Mouse (Mus musculus): Measurements from ENCODE around the gene Atrnl1.

The Atrnl1 gene

GRCm38 (mm10) chr19:57803483-57803820 lies 192.6 kb downstream of the Atrnl1 start:
- in situ Hi-C loops (cut with MboI; ENCODE audit: unreplicated experiment in 2 of 2), result no loop called here

- in situ Hi-C loops (cut with MboI; ENCODE audit: unreplicated experiment in 2 of 2), result no loop called here
These were observed 197.5 kb downstream of the Atrnl1 start for GRCm38 (mm10) chr19:57808363-57808762.

- in situ Hi-C loops (cut with MboI; ENCODE audit: unreplicated experiment in 2 of 2), result no loop called here
These were observed 203.5 kb downstream of the Atrnl1 start for GRCm38 (mm10) chr19:57814291-57814690.

GRCm38 (mm10) chr19:57816221-57816996 lies 205.6 kb downstream of the Atrnl1 start:
- in situ Hi-C loops (cut with MboI; ENCODE audit: unreplicated experiment in 2 of 2), result no loop called here

DNA sequence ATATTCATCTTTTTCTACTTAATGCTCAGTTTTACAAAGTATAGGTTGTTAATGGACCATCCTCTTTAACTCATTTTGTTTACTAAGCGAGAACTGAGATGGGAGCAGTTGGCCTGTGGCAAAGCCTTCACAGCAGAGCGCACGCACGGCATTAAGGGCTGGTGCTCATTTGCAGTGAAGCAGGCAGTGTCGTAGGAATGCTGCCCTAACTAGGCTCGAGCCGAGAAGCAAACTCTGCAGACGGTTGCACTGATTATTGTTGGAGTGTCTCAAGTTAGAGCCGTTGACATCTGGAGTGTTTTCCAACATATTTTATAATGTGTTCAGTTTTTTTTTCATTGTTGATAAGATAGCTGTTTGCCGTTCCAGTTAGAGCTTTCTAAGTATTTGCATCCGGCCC lies 206.9 kb downstream of the Atrnl1 start:
- in situ Hi-C loops (cut with MboI; ENCODE audit: unreplicated experiment in 2 of 2), result no loop called here

DNA sequence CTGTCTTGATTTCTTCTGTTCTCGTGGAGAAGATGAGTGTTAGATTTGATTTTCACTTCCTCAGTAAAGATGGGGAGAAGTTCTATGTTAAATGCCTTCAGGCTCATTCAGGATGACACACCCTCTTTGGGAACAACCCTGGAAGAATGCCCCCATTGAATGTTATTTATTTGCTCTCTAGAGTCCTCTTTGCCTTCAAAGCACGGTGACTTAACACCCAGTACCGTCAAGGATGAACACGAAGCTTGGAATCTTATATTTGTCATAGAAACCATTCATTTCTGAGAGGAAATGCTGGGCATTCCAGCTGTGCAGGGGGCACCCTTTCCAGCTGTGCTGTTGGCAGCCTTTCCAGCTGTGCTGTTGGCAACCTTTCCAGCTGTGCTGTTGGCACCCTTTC lies 212.6 kb downstream of the Atrnl1 start:
- in situ Hi-C loops (cut with MboI; ENCODE audit: unreplicated experiment in 2 of 2), result no loop called here

- in situ Hi-C loops (cut with MboI; ENCODE audit: unreplicated experiment in 2 of 2), result no loop called here
These were observed 214.7 kb downstream of the Atrnl1 start for GRCm38 (mm10) chr19:57825271-57826207.

DNA sequence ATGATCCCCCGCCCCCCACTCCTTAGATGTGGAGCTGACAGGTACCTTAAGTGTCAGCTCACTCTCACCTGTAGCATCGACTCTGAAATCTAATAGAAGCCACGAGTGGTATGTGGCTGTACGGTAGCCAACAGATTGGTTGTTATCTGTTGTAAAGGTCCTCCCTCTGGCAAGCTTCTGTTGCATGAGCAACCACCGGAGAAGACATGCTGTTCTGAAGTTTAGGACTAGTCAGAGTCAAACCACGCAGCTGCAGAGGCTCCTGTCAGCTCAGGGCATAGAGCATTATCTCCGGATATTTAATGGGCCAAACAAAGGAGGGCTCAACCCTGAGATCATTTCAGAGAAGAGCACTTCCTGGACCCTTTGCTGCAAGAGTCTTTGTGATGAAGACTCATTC lies 222.2 kb downstream of the Atrnl1 start:
- in situ Hi-C loops (cut with MboI; ENCODE audit: unreplicated experiment in 2 of 2), result no loop called here

GRCm38 (mm10) chr19:57837882-57838281 lies 227.0 kb downstream of the Atrnl1 start:
- in situ Hi-C loops (cut with MboI; ENCODE audit: unreplicated experiment in 2 of 2), result no loop called here

DNA sequence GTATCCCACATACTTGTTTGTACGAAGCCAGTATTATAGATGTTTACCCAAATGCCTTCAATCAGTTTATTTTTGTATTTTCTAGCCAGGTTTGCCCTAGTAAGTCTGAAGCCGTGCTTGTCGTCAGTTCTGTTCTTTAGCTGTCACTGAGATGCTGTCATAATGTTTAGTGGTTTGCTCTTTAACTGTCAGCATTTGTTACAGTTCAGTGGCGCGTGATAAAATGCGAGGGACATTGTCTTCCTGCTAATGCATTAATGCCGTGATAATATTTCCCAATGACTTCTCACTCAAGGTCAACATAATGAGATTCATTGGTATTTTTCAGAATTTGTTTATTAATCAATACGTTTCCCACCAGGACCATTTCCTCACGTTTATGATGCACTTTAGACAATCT lies 227.7 kb downstream of the Atrnl1 start:
- in situ Hi-C loops (cut with MboI; ENCODE audit: unreplicated experiment in 2 of 2), result no loop called here

GRCm38 (mm10) chr19:57849915-57850314 lies 239.1 kb downstream of the Atrnl1 start:
- in situ Hi-C loops (cut with MboI; ENCODE audit: unreplicated experiment in 2 of 2), result no loop called here

DNA sequence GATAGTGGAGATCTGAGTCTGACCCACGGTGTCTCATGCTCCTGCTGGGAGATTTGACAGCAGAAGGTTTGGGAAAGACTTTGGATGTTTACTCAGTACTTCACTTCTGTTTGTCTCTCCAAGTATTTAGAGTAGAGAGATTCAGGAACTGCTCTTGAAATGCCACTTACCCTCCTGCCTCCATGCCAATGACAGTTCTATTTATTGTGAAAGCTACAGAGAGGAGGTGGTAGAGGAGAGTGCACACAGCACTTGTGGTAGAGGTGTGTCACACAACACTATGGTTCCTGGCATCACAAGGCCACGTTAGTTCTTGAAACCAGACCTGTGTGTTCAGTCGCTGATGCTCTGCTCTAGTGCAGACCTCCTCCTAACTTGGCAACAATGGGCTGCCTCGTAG lies 257.5 kb downstream of the Atrnl1 start:
- in situ Hi-C loops (cut with MboI; ENCODE audit: unreplicated experiment in 2 of 2), result no loop called here

- in situ Hi-C loops (cut with MboI; ENCODE audit: unreplicated experiment in 2 of 2), result loop anchor here (5.0 to 10.0 kb wide), 3 partner anchors 604 to 686 kb away; no protein-coding TSS in a partner anchor
These were observed 260.0 kb downstream of the Atrnl1 start for GRCm38 (mm10) chr19:57870871-57871270.

DNA sequence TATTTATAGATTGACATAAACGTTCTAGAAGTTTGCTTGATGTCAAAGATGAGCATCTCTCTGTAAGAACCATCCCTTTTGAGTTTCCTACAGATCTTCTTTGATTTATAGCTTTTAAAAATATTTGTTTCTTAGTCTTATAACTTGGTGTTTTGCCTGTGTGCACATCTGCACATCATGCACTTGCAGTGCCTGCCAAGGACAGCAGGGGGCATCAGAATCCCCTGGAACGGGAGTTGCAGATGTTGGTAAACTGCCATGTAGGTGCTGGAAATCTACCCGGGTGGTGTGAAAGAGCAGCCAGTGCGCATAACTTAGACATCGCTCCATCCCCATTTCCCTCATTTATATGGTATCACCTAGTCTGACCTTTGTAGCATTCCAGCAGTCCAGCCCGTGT lies 265.2 kb downstream of the Atrnl1 start:
- in situ Hi-C loops (cut with MboI; ENCODE audit: unreplicated experiment in 2 of 2), result loop anchor here (10.0 kb wide), 2 partner anchors 599 to 679 kb away; no protein-coding TSS in a partner anchor

DNA sequence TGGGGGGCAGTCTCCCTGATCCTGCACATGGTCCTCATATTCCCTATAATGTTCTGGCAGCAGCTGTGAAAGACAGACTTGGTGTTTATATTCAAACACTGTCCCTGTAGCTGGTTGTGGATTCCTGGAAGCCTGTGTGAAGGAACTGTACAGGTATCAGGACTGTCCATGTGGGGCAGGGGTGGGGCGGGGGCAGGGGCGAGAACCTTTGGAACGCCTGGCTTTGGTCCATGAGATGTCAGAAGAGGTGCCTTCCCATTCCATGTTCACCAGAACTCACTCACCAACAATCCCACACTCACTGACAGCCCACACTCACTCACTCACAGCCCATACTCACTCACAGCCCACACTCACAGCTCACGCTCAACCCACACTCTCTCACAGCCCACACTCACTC lies 266.5 kb downstream of the Atrnl1 start:
- in situ Hi-C loops (cut with MboI; ENCODE audit: unreplicated experiment in 2 of 2), result loop anchor here (10.0 kb wide), 2 partner anchors 597 to 677 kb away; no protein-coding TSS in a partner anchor

GRCm38 (mm10) chr19:57878583-57878982 lies 267.7 kb downstream of the Atrnl1 start:
- in situ Hi-C loops (cut with MboI; ENCODE audit: unreplicated experiment in 2 of 2), result loop anchor here (10.0 kb wide), 2 partner anchors 596 to 676 kb away; no protein-coding TSS in a partner anchor

GRCm38 (mm10) chr19:57879841-57880240 lies 269.0 kb downstream of the Atrnl1 start:
- in situ Hi-C loops (cut with MboI; ENCODE audit: unreplicated experiment in 2 of 2), result loop anchor here (5.0 to 10.0 kb wide), 3 partner anchors 592 to 675 kb away; no protein-coding TSS in a partner anchor

DNA sequence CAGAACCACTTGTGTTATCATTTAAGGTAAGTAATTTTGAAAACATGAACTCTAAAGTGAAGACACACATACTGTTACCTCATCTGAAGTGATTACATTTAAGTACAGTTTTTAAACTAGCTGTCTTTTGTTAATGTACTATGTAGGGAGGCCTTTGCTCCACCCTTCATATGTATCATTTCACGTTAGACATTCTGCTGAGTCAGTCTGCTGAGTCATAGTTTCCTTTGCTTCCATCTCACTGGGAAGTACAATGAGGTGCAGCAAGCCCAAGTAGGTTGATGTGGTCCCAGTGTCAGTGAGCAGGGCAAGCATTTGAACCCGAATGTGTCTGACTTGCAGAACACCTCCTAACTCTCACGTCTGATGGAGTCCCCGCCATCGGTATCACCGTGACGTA lies 271.1 kb downstream of the Atrnl1 start:
- in situ Hi-C loops (cut with MboI; ENCODE audit: unreplicated experiment in 2 of 2), result loop anchor here in 1 of 2 experiments (5.0 kb wide), 1 partner anchor 590 kb away; no protein-coding TSS in a partner anchor

GRCm38 (mm10) chr19:57888871-57889270 lies 278.0 kb downstream of the Atrnl1 start:
- in situ Hi-C loops (cut with MboI; ENCODE audit: unreplicated experiment in 2 of 2), result no loop called here

- in situ Hi-C loops (cut with MboI; ENCODE audit: unreplicated experiment in 2 of 2), result no loop called here
These were observed 278.9 kb downstream of the Atrnl1 start for GRCm38 (mm10) chr19:57889741-57890140.

- in situ Hi-C loops (cut with MboI; ENCODE audit: unreplicated experiment in 2 of 2), result no loop called here
These were observed 280.1 kb downstream of the Atrnl1 start for GRCm38 (mm10) chr19:57890954-57891353.
